Mouse (Mus musculus): ENCODE measurements around the gene Lrrc3c.

DNA sequence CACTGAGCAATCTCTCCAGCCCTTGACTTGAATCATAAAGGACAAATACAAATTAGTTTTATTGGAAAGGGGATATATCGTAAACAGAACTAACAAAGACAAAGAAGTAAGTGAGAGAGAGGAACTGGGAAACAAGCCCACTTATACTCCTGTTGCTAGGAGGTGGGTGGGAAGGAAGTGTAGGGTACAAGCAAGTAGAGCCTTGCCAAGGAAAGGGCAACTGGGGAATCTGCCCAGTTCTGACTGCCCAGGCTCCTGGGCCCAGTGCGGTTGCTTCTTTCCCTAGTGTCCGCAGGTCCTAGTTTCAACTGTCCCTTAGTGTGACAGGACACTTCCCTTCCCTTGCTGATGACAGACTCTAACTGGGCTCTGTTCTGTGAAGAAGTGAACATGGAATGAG lies 30.6 kb downstream of the Lrrc3c start:
- no peak for TF ChIP-seq FOSL1 (IDR thresholded peaks at IDR 0.05; ENCODE audit: insufficient read depth, low read length, poor library complexity, severe bottlenecking)
- TF ChIP-seq CTCF (IDR thresholded peaks at IDR 0.05; ENCODE audit: control insufficient read depth, insufficient read depth, insufficient read length), result no peak

Data from C2C12 (cell line).